Mouse (Mus musculus): ENCODE measurements at regions not wholly inside any gene's neighbourhood (a gene's known extent, or its start where the extent isn't known, plus 50 kb on each side); places are given as distances from the start of the nearest gene placed in this dataset.

DNA sequence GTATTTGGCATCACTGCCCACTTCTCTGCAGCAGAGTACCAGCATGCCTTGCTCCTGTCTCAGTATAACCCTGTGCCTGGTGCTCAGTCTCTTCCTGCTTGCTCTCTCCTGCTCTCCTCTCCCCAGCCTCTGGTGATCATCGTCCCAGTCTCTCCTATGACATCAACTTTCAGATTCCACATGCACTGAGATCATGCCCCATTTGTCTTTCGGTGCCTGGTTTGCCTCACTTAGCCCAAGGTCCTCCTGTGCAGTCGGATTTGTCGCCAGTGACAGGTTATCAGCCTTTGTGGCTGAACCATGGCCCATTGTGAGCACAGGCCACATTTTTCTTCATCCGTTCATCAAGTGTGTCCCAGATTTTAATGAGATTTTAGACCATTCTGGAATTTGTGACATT is 314.0 kb downstream of the Diras2 start:
- TF ChIP-seq CTCF (IDR thresholded peaks at IDR 0.05 in 2 of 3, conservative IDR thresholded peaks at IDR 0.05 in 1 of 3; ENCODE audit: control insufficient read depth in 1 of 3, insufficient read depth in 1 of 3, low read depth in 2 of 3, low read length in 3 of 3, poor library complexity in 1 of 3, severe bottlenecking in 1 of 3) (no peak), KAT2A (conservative IDR thresholded peaks at IDR 0.05; ENCODE audit: low read depth, low read length) (no peak), POLR2A (IDR thresholded peaks at IDR 0.05; ENCODE audit: control insufficient read depth in 1 of 2, insufficient read depth in 1 of 2, low read depth in 1 of 2, low read length in 2 of 2, poor library complexity in 1 of 2) (no peak), SMC3 (IDR thresholded peaks at IDR 0.05; ENCODE audit: low read depth, low read length) (no peak), ZKSCAN1 (IDR thresholded peaks at IDR 0.05; ENCODE audit: low read depth, low read length) (no peak), EP300 (IDR thresholded peaks at IDR 0.05; ENCODE audit: low read depth in 1 of 2, low read length in 2 of 2) (no peak), GATA1 (IDR thresholded peaks at IDR 0.05; ENCODE audit: low read depth, low read length) (no peak), ELF1 (IDR thresholded peaks at IDR 0.05; ENCODE audit: low read depth, low read length) (no peak), POLR2AphosphoS2 (IDR thresholded peaks at IDR 0.05; ENCODE audit: low read length) (no peak)

Data from MEL (cell line).